In genomic region chr2:90847681-90848050, GRCm38 (mm10) we compare ENCODE assay signal across 7 mouse cellular contexts. TPM values are rescaled to one million over a fixed set of nuclear protein-coding genes. Genes with fewer than 3 reads are reported as not detected.
DNase-seq lines count a peak whose midpoint lies in the region; ATAC-seq and TF ChIP-seq lines count a peak whose summit lies in the region.

No protein-coding gene starts in this region.

- H3K4me3 ChIP-seq in testis, adult 2 months (ENCODE audit: control insufficient read depth, low read depth, low read length), result peak overlapping the region; percentile 99
- H3K4me3 ChIP-seq in embryonic fibroblast, embryonic 13.5 days (ENCODE audit: insufficient read depth, low read length), result peak overlapping the region; percentile 85
- H3K4me3 ChIP-seq in liver, embryonic 11.5 days (ENCODE audit: low read depth, low read length), result peak overlapping the region; percentile 73

- H3K4me1 ChIP-seq in testis, adult 2 months (ENCODE audit: control insufficient read depth, insufficient read depth, low read length), result peaks cover 3% of the 10 kb centered on the region
- H3K4me1 ChIP-seq in embryonic fibroblast, embryonic 13.5 days (ENCODE audit: control insufficient read depth, insufficient read depth, low read length), result no peaks in the 10 kb centered on the region
- H3K4me1 ChIP-seq in liver, embryonic 11.5 days (replicated peaks; ENCODE audit: control insufficient read depth, insufficient read depth, low read length), result peaks cover 11% of the 10 kb centered on the region

- H3K27ac ChIP-seq in testis, adult 2 months (ENCODE audit: control insufficient read depth, insufficient read depth, low read depth, low read length), result peak overlapping the region; percentile 100
- peak overlapping the region; percentile 60 for H3K27ac ChIP-seq in embryonic fibroblast, embryonic 13.5 days (ENCODE audit: insufficient read depth, low read length)
- H3K27ac ChIP-seq in liver, embryonic 11.5 days (ENCODE audit: low read depth, low read length), result peak overlapping the region; percentile 62

- H3K36me3 ChIP-seq in testis, adult 2 months (ENCODE audit: control insufficient read depth, insufficient read depth, low read length), result no peaks in the 10 kb centered on the region; the same call in none of the 2 replicates
- peaks cover 14% of the 10 kb centered on the region for H3K36me3 ChIP-seq in liver, embryonic 11.5 days (ENCODE audit: control insufficient read depth, insufficient read depth, low read length)

- under 1% methylated on average over 13 of the region's 13 CpGs for WGBS in liver, embryonic 11.5 days

- H3K27me3 ChIP-seq in testis, adult 2 months (ENCODE audit: control insufficient read depth, insufficient read depth, low read length), result no peaks in the 10 kb centered on the region
- H3K27me3 ChIP-seq in liver, embryonic 11.5 days (replicated peaks; ENCODE audit: control insufficient read depth, insufficient read depth, low read length), result no peaks in the 10 kb centered on the region

- H3K4me2 ChIP-seq in liver, embryonic 11.5 days, result peak overlapping the region; percentile 82

- peak overlapping the region; percentile 81 for H3K9ac ChIP-seq in liver, embryonic 11.5 days (ENCODE audit: low read depth, low read length)

- no peak for TF ChIP-seq CTCF in testis, adult 2 months (IDR thresholded peaks at IDR 0.05; ENCODE audit: control insufficient read depth, insufficient read depth, insufficient replicate concordance, low read depth, low read length)
- no peak for TF ChIP-seq CTCF in embryonic fibroblast, embryonic 13.5 days (IDR thresholded peaks at IDR 0.05; ENCODE audit: borderline replicate concordance, insufficient read depth, low read length)

- TF ChIP-seq POLR2A in testis, adult 2 months (IDR thresholded peaks at IDR 0.05; ENCODE audit: control insufficient read depth, low read depth, low read length), result no peak
- TF ChIP-seq POLR2A in embryonic fibroblast, embryonic 13.5 days (IDR thresholded peaks at IDR 0.05; ENCODE audit: low read depth, low read length), result no peak

- no peaks in the 10 kb centered on the region for H3K9me3 ChIP-seq in liver, embryonic 11.5 days (ENCODE audit: control insufficient read depth, low read length)

- ATAC-seq in liver, embryonic 11.5 days (replicated peaks; ENCODE audit: low FRiP score), result no peak

- intact Hi-C loops in left cerebral cortex, postnatal 36 days (cut with DNase I), result loop anchor here (5.0 kb wide), 1 partner anchor 70 kb away; no protein-coding TSS in a partner anchor

- no peak for DNase-seq in testis, postnatal 14 days (ENCODE audit: low spot score)
- no peak for DNase-seq in liver, embryonic 11.5 days (ENCODE audit: low spot score)
- DNase-seq in adrenal gland, postnatal 14 days, result no peak
- DNase-seq in left cerebral cortex, postnatal 36 days (ENCODE audit: low spot score in 2 of 2), result no peak
- DNase-seq in thymus, postnatal 4 days, result no peak

RNA-seq across cellular contexts. Expression of gene Mtch2, which starts 0.7 kb away (rescaled TPM):
- 352 and 495 TPM in 2 replicates for polyA plus RNA-seq in testis, adult 2 months (2012; rRNA removed)
- polyA plus RNA-seq in embryonic fibroblast, embryonic 13.5 days (2011; ENCODE audit: insufficient read length, low read depth, missing spikeins), result 236 and 266 TPM in 2 replicates
- 218 and 231 TPM in 2 replicates for polyA plus RNA-seq in liver, embryonic 11.5 days (2014; fragmentation: Nextera tagmentation; extraction: Ambion mirVana)
- 416 and 423 TPM in 2 replicates for total RNA-seq in adrenal gland, postnatal 14 days (2021)
- total RNA-seq in left cerebral cortex, postnatal 36 days (2021), result 100 to 1,000 TPM in 1 of 2 experiments, 10 to 100 TPM in 1; 97.5 to 124 TPM

RNA-seq across cellular contexts. Expression of gene C1qtnf4, which starts 38.0 kb away (rescaled TPM):
- polyA plus RNA-seq in testis, adult 2 months (2012; rRNA removed), result 390 and 487 TPM in 2 replicates
- 0.77 and 0.81 TPM in 2 replicates for polyA plus RNA-seq in embryonic fibroblast, embryonic 13.5 days (2011; ENCODE audit: insufficient read length, low read depth, missing spikeins)
- polyA plus RNA-seq in liver, embryonic 11.5 days (2014; fragmentation: Nextera tagmentation; extraction: Ambion mirVana), result 6.6 and 6.9 TPM in 2 replicates
- 2.3 and 2.8 TPM in 2 replicates for total RNA-seq in adrenal gland, postnatal 14 days (2021)
- total RNA-seq in left cerebral cortex, postnatal 36 days (2021), result 100 to 1,000 TPM; 279 to 315 TPM

RNA-seq across cellular contexts. Expression of gene Kbtbd4, which starts 56.9 kb away (rescaled TPM):
- 34.5 and 35.5 TPM in 2 replicates for polyA plus RNA-seq in testis, adult 2 months (2012; rRNA removed)
- 18.2 and 21.9 TPM in 2 replicates for polyA plus RNA-seq in embryonic fibroblast, embryonic 13.5 days (2011; ENCODE audit: insufficient read length, low read depth, missing spikeins)
- 32.6 and 34.4 TPM in 2 replicates for polyA plus RNA-seq in liver, embryonic 11.5 days (2014; fragmentation: Nextera tagmentation; extraction: Ambion mirVana)
- 26.5 and 29.4 TPM in 2 replicates for total RNA-seq in adrenal gland, postnatal 14 days (2021)
- total RNA-seq in left cerebral cortex, postnatal 36 days (2021), result 10 to 100 TPM; 39.6 to 39.8 TPM

RNA-seq across cellular contexts. Expression of gene Ndufs3, which starts 57.0 kb away (rescaled TPM):
- polyA plus RNA-seq in testis, adult 2 months (2012; rRNA removed), result 139 and 170 TPM in 2 replicates
- polyA plus RNA-seq in embryonic fibroblast, embryonic 13.5 days (2011; ENCODE audit: insufficient read length, low read depth, missing spikeins), result 99.4 and 118 TPM in 2 replicates
- 223 and 236 TPM in 2 replicates for polyA plus RNA-seq in liver, embryonic 11.5 days (2014; fragmentation: Nextera tagmentation; extraction: Ambion mirVana)
- 551 and 591 TPM in 2 replicates for total RNA-seq in adrenal gland, postnatal 14 days (2021)
- total RNA-seq in left cerebral cortex, postnatal 36 days (2021), result 100 to 1,000 TPM; 229 to 240 TPM

Comparison
In these comparisons a context has a peak if more than half of its experiments do, and no peak if none do; other contexts are left out.
1. RNA of gene C1qtnf4, which starts 38.0 kb away (polyA plus RNA-seq): 390 to 487 TPM in testis, adult 2 months; 6.6 to 6.9 TPM in liver, embryonic 11.5 days and 0.77 to 0.81 TPM in embryonic fibroblast, embryonic 13.5 days; every median in the first group is over 10 times any median in the second.
2. Peak in every context shown above with its lines, with median percentiles within 50 percentile points of each other: H3K27ac ChIP-seq and H3K4me3 ChIP-seq.